Mouse (Mus musculus) CD4-positive, CD25-positive, alpha-beta regulatory T cell (primary cell): ENCODE measurements around the gene Ddx5. TPM values are rescaled to one million over a fixed set of nuclear protein-coding genes. Genes with fewer than 3 reads are reported as not detected.

Source experiments
- polyA plus RNA-seq: library from polyadenylated mRNA; unstranded; fragments of 100-300 nt; shearing (Covaris generic); gene quantifications from one replicate; pipeline ENCODE4 v1.2.1, GENCODE M21; 2017

Ddx5 gene
- polyA plus RNA-seq = 893 TPM

GRCm38 (mm10) chr11:106788775-106789459, at the start of gene Ddx5, which contains the start of gene Cep95:
Ddx5 (minus strand) TSS chr11:106789185.
Cep95 (plus strand) TSS chr11:106789252.

GRCm38 (mm10) chr11:106779388-106780088, 9.4 kb downstream of the Ddx5 start, which contains the start of gene Polg2:
Polg2 (minus strand) TSS chr11:106779537.

GRCm38 (mm10) chr11:106751039-106752018, 37.7 kb downstream of the Ddx5 start, which contains the start of gene Milr1:
Milr1 (plus strand) TSS chr11:106751226.

GRCm38 (mm10) chr11:106750121-106750751, 38.7 kb downstream of the Ddx5 start, which contains the start of gene Pecam1:
Pecam1 (minus strand) TSS chr11:106750628.

Other genes starting within 250 kb of the Ddx5 start
- 21.8 TPM for gene Tex2, start 175.8 kb downstream of the Ddx5 start, polyA plus RNA-seq
- 154 TPM for gene Pecam1, start 38.6 kb downstream of the Ddx5 start, polyA plus RNA-seq
- gene Milr1, start 38.0 kb downstream of the Ddx5 start, polyA plus RNA-seq = 10.8 TPM
- 28.8 TPM for gene Polg2, start 9.6 kb downstream of the Ddx5 start, polyA plus RNA-seq
- 44.9 TPM for gene Cep95, start 67 bp upstream of the Ddx5 start, polyA plus RNA-seq
- 25.4 TPM for gene Smurf2, start 131.5 kb upstream of the Ddx5 start, polyA plus RNA-seq
- 61.6 TPM for gene Kpna2, start 210.4 kb upstream of the Ddx5 start, polyA plus RNA-seq
- gene 1810010H24Rik, start 236.5 kb upstream of the Ddx5 start, polyA plus RNA-seq = 1.2 TPM